Mouse (Mus musculus) hindbrain, embryonic 16.5 days (tissue): ENCODE measurements around the gene Fam81a. TPM values are rescaled to one million over a fixed set of nuclear protein-coding genes. Genes with fewer than 3 reads are reported as not detected.

Experiments
- ATAC-seq: fragments of 200-750 bp; cut with Nextera tagmentation; 2 replicates; pipeline ENCODE4 v1.8.0; 2017; ENCODE audit warnings: moderate TSS enrichment, moderate library complexity
- H3K27ac ChIP-seq: fragments of 300-500 bp; sonication (generic); 2 replicates; pipeline ENCODE4 v1.5.1; 2014; ENCODE audit warnings: low read depth, mild to moderate bottlenecking, control low read depth, low read length, moderate library complexity
- H3K27me3 ChIP-seq: fragments of 300-500 bp; sonication (generic); replicated peaks from 2 replicates; pipeline ENCODE4 v1.6.1; 2014; ENCODE audit warnings: low read length; ENCODE audit not compliant: control insufficient read depth, insufficient read depth
- H3K36me3 ChIP-seq: fragments of 300-500 bp; sonication (generic); 2 replicates; pipeline ENCODE4 v1.6.1; 2014; ENCODE audit warnings: mild to moderate bottlenecking, low read length, moderate library complexity, mixed read lengths; ENCODE audit not compliant: control insufficient read depth, insufficient read depth
- H3K4me1 ChIP-seq: fragments of 300-500 bp; sonication (generic); 2 replicates; pipeline ENCODE4 v1.6.1; 2014; ENCODE audit warnings: low read depth, low read length; ENCODE audit not compliant: control insufficient read depth, insufficient read depth
- H3K4me2 ChIP-seq: fragments of 300-500 bp; sonication (generic); 2 replicates; pipeline ENCODE4 v1.6.1; 2014; ENCODE audit warnings: mild to moderate bottlenecking, low read length, control low read depth, moderate library complexity
- H3K4me3 ChIP-seq: fragments of 300-500 bp; sonication (generic); 2 replicates; pipeline ENCODE4 v1.5.1; 2014; ENCODE audit warnings: mild to moderate bottlenecking, low read length, control low read depth, moderate library complexity
- H3K9ac ChIP-seq: fragments of 300-500 bp; sonication (generic); 2 replicates; pipeline ENCODE4 v1.6.1; 2014; ENCODE audit warnings: low read depth, mild to moderate bottlenecking, control low read depth, low read length, moderate library complexity
- H3K9me3 ChIP-seq: fragments of 300-500 bp; sonication (generic); 2 replicates; pipeline ENCODE4 v1.6.1; 2014; ENCODE audit warnings: mild to moderate bottlenecking, low read length, moderate library complexity; ENCODE audit not compliant: control insufficient read depth
- WGBS: fragments of 180-500 bp; shearing (Covaris S2); extraction: QIAGEN DNeasy Blood & Tissue Kit; methylation state at CpG from one replicate; pipeline ENCODE4 v1.1.7; 2014; 5-methylcytosine and 5-hydroxymethylcytosine counted together
- polyA plus RNA-seq: library from polyadenylated mRNA; unstranded; fragments of >200 nt; fragmentation: Nextera tagmentation; extraction: Ambion mirVana; gene quantifications from 2 replicates; pipeline ENCODE4 v1.2.1, GENCODE M21; 2015

Gene Fam81a
- polyA plus RNA-seq, 1 experiment from 2014 or later: 16.3 TPM

- H3K4me1 ChIP-seq: no peaks in the 10 kb centered on the region
- no peak overlapping the region for H3K27ac ChIP-seq
- no peak overlapping the region for H3K9ac ChIP-seq
- no peak for ATAC-seq
- WGBS: 85% methylated on average over 2 of the region's 2 CpGs
- H3K4me2 ChIP-seq: no peak overlapping the region
- H3K4me3 ChIP-seq: no peak overlapping the region
- H3K36me3 ChIP-seq: peaks cover 3% of the 10 kb centered on the region; the same call in 1 of the 2 replicates
- peaks cover 4% of the 10 kb centered on the region; the same call in 1 of the 2 replicates for H3K9me3 ChIP-seq
- no peaks in the 10 kb centered on the region for H3K27me3 ChIP-seq
Observed at GRCm38 (mm10) chr9:70097542-70097941, 44.8 kb downstream of the Fam81a start.

- Histone ChIP-seq H3K4me1 (no peaks in the 10 kb centered on the region), H3K27ac (no peak overlapping the region), H3K27me3 (no peaks in the 10 kb centered on the region), H3K9ac (no peak overlapping the region), H3K4me2 (no peak overlapping the region), H3K36me3 (peaks cover 3% of the 10 kb centered on the region; the same call in 1 of the 2 replicates), H3K4me3 (no peak overlapping the region), H3K9me3 (peaks cover 4% of the 10 kb centered on the region; the same call in 1 of the 2 replicates)
- no peak for ATAC-seq
- WGBS: 73% methylated on average over 6 of the region's 6 CpGs
Observed at GRCm38 (mm10) chr9:70095016-70095415, 47.3 kb downstream of the Fam81a start.

DNA sequence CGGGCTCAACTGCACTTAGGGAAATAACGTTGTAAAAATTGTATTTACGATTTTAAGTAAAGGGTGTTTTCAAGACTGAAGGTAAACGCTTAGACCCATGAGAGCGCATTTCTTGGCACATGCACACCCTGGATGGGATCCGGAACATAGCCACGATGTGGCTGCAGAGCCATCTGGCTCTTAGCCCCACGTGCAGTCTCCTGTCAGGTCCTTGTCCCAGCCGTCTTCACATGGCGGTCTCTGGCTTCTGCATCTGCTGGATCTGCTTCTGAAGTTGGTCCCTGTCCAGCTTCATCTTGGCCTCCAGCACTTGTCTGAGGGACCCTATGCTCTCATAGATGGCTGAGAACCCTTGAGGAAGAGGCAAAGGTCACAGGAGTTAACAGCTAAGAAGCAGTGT lies 51.8 kb downstream of the Fam81a start:
- Histone ChIP-seq H3K4me1 (0 out of 2 replicates have a peak, but pooled peaks cover 6% of the 10 kb centered on the region), H3K9me3 (no peaks in the 10 kb centered on the region), H3K27ac (no peak overlapping the region), H3K36me3 (no peaks in the 10 kb centered on the region), H3K4me2 (no peak overlapping the region), H3K4me3 (no peak overlapping the region), H3K27me3 (no peaks in the 10 kb centered on the region), H3K9ac (no peak overlapping the region)
- ATAC-seq: no peak
- 81% methylated on average over 10 of the region's 10 CpGs for WGBS

DNA sequence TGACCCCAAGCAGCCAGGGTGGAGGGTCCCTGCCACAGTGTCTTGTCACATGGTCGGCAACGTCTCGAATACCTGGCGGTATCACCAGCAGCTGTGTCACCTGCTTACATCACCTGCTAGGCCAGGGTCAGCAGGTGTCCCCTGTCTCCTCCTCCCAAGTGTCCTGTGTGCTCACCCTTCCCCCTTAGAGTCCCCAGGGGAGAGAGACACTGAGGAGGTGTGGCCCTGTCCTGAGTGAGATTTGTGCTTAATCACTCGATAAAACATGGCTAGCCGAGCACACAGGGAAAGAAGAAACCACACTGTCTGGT lies 53.6 kb downstream of the Fam81a start:
- H3K27ac ChIP-seq: no peak overlapping the region
- H3K4me3 ChIP-seq: no peak overlapping the region
- H3K4me2 ChIP-seq: no peak overlapping the region
- no peaks in the 10 kb centered on the region for H3K9me3 ChIP-seq
- H3K4me1 ChIP-seq: 0 out of 2 replicates have a peak, but pooled peaks cover 6% of the 10 kb centered on the region
- no peaks in the 10 kb centered on the region for H3K36me3 ChIP-seq
- 70% methylated on average over 6 of the region's 6 CpGs for WGBS
- ATAC-seq: no peak
- H3K27me3 ChIP-seq: no peaks in the 10 kb centered on the region
- no peak overlapping the region for H3K9ac ChIP-seq

GRCm38 (mm10) chr9:70088041-70088785 lies 54.1 kb downstream of the Fam81a start:
- H3K9ac ChIP-seq: no peak overlapping the region
- 52% methylated on average over 19 of the region's 19 CpGs for WGBS
- H3K36me3 ChIP-seq: no peaks in the 10 kb centered on the region
- H3K27ac ChIP-seq: no peak overlapping the region
- no peaks in the 10 kb centered on the region for H3K9me3 ChIP-seq
- peak; percentile 34; the same call in 1 of the 2 replicates for ATAC-seq
- H3K27me3 ChIP-seq: no peaks in the 10 kb centered on the region
- no peak overlapping the region for H3K4me3 ChIP-seq
- H3K4me2 ChIP-seq: no peak overlapping the region
- H3K4me1 ChIP-seq: 0 out of 2 replicates have a peak, but pooled peaks cover 6% of the 10 kb centered on the region

- no peak for ATAC-seq
- no peaks in the 10 kb centered on the region for H3K36me3 ChIP-seq
- H3K27me3 ChIP-seq: no peaks in the 10 kb centered on the region
- no peak overlapping the region for H3K9ac ChIP-seq
- H3K4me1 ChIP-seq: 0 out of 2 replicates have a peak, but pooled peaks cover 6% of the 10 kb centered on the region
- H3K4me2 ChIP-seq: no peak overlapping the region
- WGBS: 69% methylated on average over 5 of the region's 5 CpGs
- H3K9me3 ChIP-seq: no peaks in the 10 kb centered on the region
- H3K4me3 ChIP-seq: no peak overlapping the region
- H3K27ac ChIP-seq: no peak overlapping the region
Observed at GRCm38 (mm10) chr9:70087379-70087778, 55.0 kb downstream of the Fam81a start.

- ATAC-seq: no peak
- no peak overlapping the region for H3K4me2 ChIP-seq
- 24% methylated on average over 6 of the region's 6 CpGs for WGBS
- H3K4me1 ChIP-seq: 0 out of 2 replicates have a peak, but pooled peaks cover 6% of the 10 kb centered on the region
- no peaks in the 10 kb centered on the region for H3K9me3 ChIP-seq
- no peaks in the 10 kb centered on the region for H3K36me3 ChIP-seq
- no peak overlapping the region for H3K9ac ChIP-seq
- H3K27me3 ChIP-seq: no peaks in the 10 kb centered on the region
- H3K4me3 ChIP-seq: no peak overlapping the region
- no peak overlapping the region for H3K27ac ChIP-seq
Observed at GRCm38 (mm10) chr9:70086091-70086490, 56.3 kb downstream of the Fam81a start.

GRCm38 (mm10) chr9:70084107-70084506 lies 58.3 kb downstream of the Fam81a start:
- Histone ChIP-seq H3K4me3 (no peak overlapping the region), H3K4me2 (no peak overlapping the region), H3K9me3 (no peaks in the 10 kb centered on the region), H3K27ac (no peak overlapping the region), H3K27me3 (no peaks in the 10 kb centered on the region), H3K4me1 (0 out of 2 replicates have a peak, but pooled peaks cover 6% of the 10 kb centered on the region), H3K36me3 (no peaks in the 10 kb centered on the region), H3K9ac (no peak overlapping the region)
- ATAC-seq: no peak
- 56% methylated on average over 11 of the region's 11 CpGs for WGBS

- WGBS: 81% methylated on average over 25 of the region's 25 CpGs
- Histone ChIP-seq H3K27ac (no peak overlapping the region), H3K4me1 (no peaks in the 10 kb centered on the region), H3K27me3 (no peaks in the 10 kb centered on the region), H3K9ac (no peak overlapping the region), H3K9me3 (no peaks in the 10 kb centered on the region), H3K36me3 (no peaks in the 10 kb centered on the region), H3K4me3 (no peak overlapping the region), H3K4me2 (no peak overlapping the region)
- ATAC-seq: no peak
Observed at GRCm38 (mm10) chr9:70082357-70083204, 59.8 kb downstream of the Fam81a start.
